Mouse (Mus musculus) CH12.LX (cell line): ENCODE results near the gene Kcnj9.

ENCODE experiments used
- CTCF ChIP-seq, 2 experiments: IDR thresholded peaks in 1 of 2; conservative IDR thresholded peaks in 1 of 2; 2 replicates each; pipeline ENCODE4 v1.5.1; 2011 to 2012; ENCODE audit warnings: low read depth in 2 of 2, low read length in 2 of 2, improper control_type of control experiment in 1 of 2, inconsistent platforms in 1 of 2, mild to moderate bottlenecking in 1 of 2, moderate library complexity in 1 of 2
- E2F4 ChIP-seq: IDR thresholded peaks from 2 replicates; pipeline ENCODE4 v1.6.1; 2011; ENCODE audit warnings: low read depth, low read length, improper control_type of control experiment; ENCODE audit not compliant: insufficient replicate concordance
- EP300 ChIP-seq: IDR thresholded peaks from 2 replicates; pipeline ENCODE4 v1.6.1; 2011; ENCODE audit warnings: low read length, improper control_type of control experiment
- HCFC1 ChIP-seq: IDR thresholded peaks from 2 replicates; pipeline ENCODE4 v1.6.1; 2012; ENCODE audit warnings: low read depth, mild to moderate bottlenecking, inconsistent platforms, low read length, improper control_type of control experiment
- MAX ChIP-seq: IDR thresholded peaks from 2 replicates; pipeline ENCODE4 v1.6.1; 2011; ENCODE audit warnings: low read length, improper control_type of control experiment
- POLR2A ChIP-seq: IDR thresholded peaks from 2 replicates; pipeline ENCODE4 v1.6.1; 2011; ENCODE audit warnings: low read depth, mild to moderate bottlenecking, improper control_type of control experiment, low read length
- SMC3 ChIP-seq: IDR thresholded peaks from 2 replicates; pipeline ENCODE4 v1.6.1; 2011; ENCODE audit warnings: low read depth, low read length, improper control_type of control experiment
- TBP ChIP-seq: conservative IDR thresholded peaks from 2 replicates; pipeline ENCODE4 v1.6.1; 2011; ENCODE audit warnings: low read depth, low read length, improper control_type of control experiment
- TCF12 ChIP-seq: IDR thresholded peaks from 2 replicates; pipeline ENCODE4 v1.6.1; 2014; ENCODE audit warnings: low read depth, mild to moderate bottlenecking, inconsistent platforms, low read length, improper control_type of control experiment
- USF1 ChIP-seq: IDR thresholded peaks from 2 replicates; pipeline ENCODE4 v1.6.1; 2014; ENCODE audit warnings: low read depth, mild to moderate bottlenecking, inconsistent platforms, low read length, improper control_type of control experiment
- ZC3H11A ChIP-seq: IDR thresholded peaks from 2 replicates; pipeline ENCODE4 v1.6.1; 2012; ENCODE audit warnings: low read depth, mild to moderate bottlenecking, inconsistent platforms, low read length, improper control_type of control experiment

DNA sequence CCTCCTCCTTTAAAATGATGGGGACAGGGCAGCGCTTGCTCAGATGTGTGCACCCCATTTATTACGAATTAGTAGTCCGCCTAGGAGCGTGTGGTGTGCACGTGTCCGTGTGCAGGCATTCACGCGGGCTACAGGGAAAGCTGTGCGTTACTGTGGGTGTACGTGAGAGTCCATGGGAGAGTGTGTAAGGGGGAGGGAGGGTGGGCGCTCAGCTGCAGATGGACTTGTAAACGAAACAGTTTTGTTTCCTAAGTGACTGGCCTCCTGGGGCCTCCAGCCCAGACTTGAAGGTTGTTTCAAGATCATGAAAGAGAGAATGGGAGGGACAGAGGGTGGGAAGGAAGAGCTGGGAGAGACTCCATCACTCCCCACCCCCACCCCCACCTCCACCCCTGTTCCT lies 27.9 kb downstream of the Kcnj9 start:
- TF ChIP-seq CTCF (conservative IDR thresholded peaks at IDR 0.05 in 1 of 2, IDR thresholded peaks at IDR 0.05 in 1 of 2; ENCODE audit: low read depth in 2 of 2, low read length in 2 of 2): no peak
- TF ChIP-seq POLR2A: no peak
- TF ChIP-seq USF1: no peak
- no peak for TF ChIP-seq E2F4
- TF ChIP-seq TBP: no peak
- TF ChIP-seq EP300: no peak
- no peak for TF ChIP-seq MAX
- TF ChIP-seq SMC3: no peak
- no peak for TF ChIP-seq TCF12
- TF ChIP-seq ZC3H11A: no peak
- no peak for TF ChIP-seq HCFC1
